In genomic region chr4:84379289-84379688, GRCm38 (mm10) we compare ENCODE assay signal across 17 mouse cellular contexts.
"Had no signal": no experiment of that assay in that cellular context is flagged by ENCODE, and none has a peak within 500 bp of the region (broad histone marks: within the 10 kb centered on the region; RNA-seq: fewer than 3 reads in every experiment).

No protein-coding gene starts in this region.

- H3K36me3 ChIP-seq: limb, embryonic 15.5 days; liver, embryonic 12.5 days; midbrain, embryonic 10.5 days had no signal

- ATAC-seq: liver, embryonic 12.5 days had no signal

- H3K9ac ChIP-seq: limb, embryonic 15.5 days; liver, embryonic 12.5 days; lung, embryonic 14.5 days had no signal

- H3K27me3 ChIP-seq: limb, embryonic 15.5 days; liver, embryonic 12.5 days had no signal

- H3K9me3 ChIP-seq: limb, embryonic 15.5 days; liver, embryonic 12.5 days; midbrain, embryonic 10.5 days had no signal

- H3K27ac ChIP-seq: kidney, postnatal 0 days; limb, embryonic 15.5 days; liver, embryonic 12.5 days; midbrain, embryonic 10.5 days had no signal

- H3K4me2 ChIP-seq: limb, embryonic 15.5 days; liver, embryonic 12.5 days; lung, embryonic 14.5 days had no signal

- H3K4me3 ChIP-seq: limb, embryonic 15.5 days; liver, embryonic 12.5 days; midbrain, embryonic 10.5 days; myocyte had no signal

- H3K4me1 ChIP-seq: liver, embryonic 12.5 days had no signal

- DNase-seq: kidney, adult 9 months; kidney, postnatal 36 days; layer of hippocampus, adult 9-11 months; layer of hippocampus, postnatal 36 days; lung, postnatal 10 days; lung, postnatal 4 days; retina, postnatal 1 day; right cerebral cortex, postnatal 4 days; spleen, adult 18-20 months; thymus, adult 18-20 months; thymus, postnatal 14 days had no signal
